Mouse (Mus musculus): ENCODE results near the gene Retreg1.

DNA sequence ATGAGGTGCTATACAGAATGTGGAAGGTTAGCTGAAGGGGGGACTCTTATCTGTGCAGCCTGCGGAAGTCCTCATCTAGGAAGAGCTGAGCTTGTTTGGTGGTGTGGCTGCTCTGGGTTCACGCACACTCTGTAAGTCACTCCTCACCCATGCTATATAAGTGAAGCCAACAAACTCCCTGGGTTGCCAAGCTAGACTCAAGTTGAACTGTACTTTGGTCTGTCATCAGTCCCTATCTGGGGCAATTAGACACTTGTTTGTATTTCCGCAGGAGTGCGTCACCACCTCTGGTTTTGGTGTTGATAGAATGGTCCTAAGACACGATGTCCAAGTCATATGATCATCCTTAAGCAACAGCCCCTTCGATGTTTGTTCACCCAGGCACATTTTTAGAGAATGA lies 132.8 kb downstream of the Retreg1 start:
- no peak for TF ChIP-seq CTCF (IDR thresholded peaks at IDR 0.05; ENCODE audit: extremely low read depth, insufficient read depth, low read length)
- TF ChIP-seq POLR2A (IDR thresholded peaks at IDR 0.05; ENCODE audit: extremely low read depth, insufficient read depth, low read length), result no peak

Data from cortical plate, adult 2 months (tissue).